Mouse (Mus musculus) kidney, embryonic 14.5 days (tissue): Measurements from ENCODE around the gene Tulp2. TPM values are rescaled to one million over a fixed set of nuclear protein-coding genes. Genes with fewer than 3 reads are reported as not detected.

ENCODE experiments used
- ATAC-seq: fragments of 200-750 bp; cut with Nextera tagmentation; 2 replicates; pipeline ENCODE4 v1.8.0; 2017; ENCODE audit warnings: moderate number of reproducible peaks, mild to moderate bottlenecking, moderate TSS enrichment, moderate library complexity; ENCODE audit not compliant: low FRiP score, low TSS enrichment
- H3K27ac ChIP-seq: fragments of 300-500 bp; sonication (generic); 2 replicates; pipeline ENCODE4 v1.5.1; 2014; ENCODE audit warnings: low read depth, mild to moderate bottlenecking, low read length, moderate library complexity, mixed read lengths
- H3K27me3 ChIP-seq: fragments of 300-500 bp; sonication (generic); 2 replicates; pipeline ENCODE4 v1.6.1; 2014; ENCODE audit warnings: mild to moderate bottlenecking, low read length; ENCODE audit not compliant: control insufficient read depth, insufficient read depth
- H3K36me3 ChIP-seq: fragments of 300-500 bp; sonication (generic); 2 replicates; pipeline ENCODE4 v1.6.1; 2014; ENCODE audit warnings: low read length, mixed read lengths; ENCODE audit not compliant: control insufficient read depth, insufficient read depth
- H3K4me1 ChIP-seq: fragments of 300-500 bp; sonication (generic); 2 replicates; pipeline ENCODE4 v1.6.1; 2014; ENCODE audit warnings: low read length, mixed read lengths; ENCODE audit not compliant: control insufficient read depth, insufficient read depth
- H3K4me2 ChIP-seq: fragments of 300-500 bp; sonication (generic); replicated peaks from 2 replicates; pipeline ENCODE4 v1.6.1; 2014; ENCODE audit warnings: low read depth, mild to moderate bottlenecking, low read length
- H3K4me3 ChIP-seq: fragments of 300-500 bp; sonication (generic); 2 replicates; pipeline ENCODE4 v1.5.1; 2014; ENCODE audit warnings: mild to moderate bottlenecking, low read length
- H3K9ac ChIP-seq: fragments of 300-500 bp; sonication (generic); 2 replicates; pipeline ENCODE4 v1.6.1; 2014; ENCODE audit warnings: low read depth, mild to moderate bottlenecking, low read length, moderate library complexity
- H3K9me3 ChIP-seq: fragments of 300-500 bp; sonication (generic); 2 replicates; pipeline ENCODE4 v1.6.1; 2016; ENCODE audit warnings: low read length; ENCODE audit not compliant: control insufficient read depth
- WGBS: fragments of 180-500 bp; shearing (Covaris S2); extraction: QIAGEN DNeasy Blood & Tissue Kit; methylation state at CpG from one replicate; pipeline ENCODE4 v1.1.7; 2014; 5-methylcytosine and 5-hydroxymethylcytosine counted together
- polyA plus RNA-seq: library from polyadenylated mRNA; unstranded; fragments of >200 nt; fragmentation: Nextera tagmentation; extraction: Ambion mirVana; gene quantifications from 2 replicates; pipeline ENCODE4 v1.2.1, GENCODE M21; 2014

Gene Tulp2
- polyA plus RNA-seq, 1 experiment from 2014 or later = 0.64 TPM

DNA sequence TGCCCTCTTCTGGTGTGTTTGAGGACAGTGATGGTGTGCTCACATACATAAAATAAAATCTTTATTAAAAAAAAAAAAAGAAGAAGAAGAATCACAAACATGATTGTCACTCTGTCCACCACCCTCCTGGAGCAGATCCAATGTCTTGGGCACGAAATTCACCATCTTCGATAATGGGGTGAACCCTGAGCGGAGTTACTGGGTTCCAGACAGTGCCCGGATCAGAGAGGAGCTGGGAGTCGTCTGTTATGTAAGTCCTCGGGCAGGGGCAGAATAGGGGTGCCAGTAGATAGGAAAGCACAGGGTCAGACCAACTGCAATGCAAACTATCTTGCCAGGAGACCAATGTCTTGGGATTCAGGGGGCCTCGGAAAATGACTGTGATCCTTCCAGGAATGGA lies 38.9 kb downstream of the Tulp2 start:
- Histone ChIP-seq H3K9ac (no peak overlapping the region), H3K4me3 (no peak overlapping the region), H3K36me3 (peaks cover 7% of the 10 kb centered on the region; the same call in 1 of the 2 replicates), H3K27me3 (no peaks in the 10 kb centered on the region), H3K4me1 (peaks cover 21% of the 10 kb centered on the region), H3K9me3 (no peaks in the 10 kb centered on the region), H3K4me2 (no peak overlapping the region), H3K27ac (no peak overlapping the region)
- no peak for ATAC-seq
- 92% methylated on average over 7 of the region's 7 CpGs for WGBS

DNA sequence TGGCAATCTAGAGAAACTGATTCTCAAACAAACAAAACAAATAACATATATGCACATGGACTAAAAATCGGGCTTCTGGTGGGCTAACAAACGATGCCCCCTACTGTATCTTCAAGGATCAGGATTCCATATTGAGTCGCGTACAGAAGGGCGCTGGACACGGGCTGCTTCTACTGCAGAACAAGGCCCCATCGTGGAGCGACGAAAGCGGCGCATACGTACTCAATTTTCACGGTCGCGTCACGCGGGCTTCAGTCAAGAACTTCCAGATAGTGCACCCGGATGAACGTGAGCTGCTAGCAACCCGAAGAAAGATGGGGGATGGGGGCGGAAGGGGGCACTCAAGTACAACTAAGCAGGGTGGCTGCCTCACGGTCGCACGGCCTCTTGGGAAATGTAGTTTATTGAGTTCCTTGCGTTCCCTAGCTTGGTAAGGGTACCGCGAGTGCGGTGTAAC lies 40.1 kb downstream of the Tulp2 start:
- Histone ChIP-seq H3K36me3 (peaks cover 7% of the 10 kb centered on the region; the same call in 1 of the 2 replicates), H3K4me3 (peak overlapping the region; percentile 53), H3K4me2 (peak overlapping the region; percentile 45), H3K9me3 (no peaks in the 10 kb centered on the region), H3K27ac (peak overlapping the region; percentile 78; the same call in 1 of the 2 replicates), H3K27me3 (no peaks in the 10 kb centered on the region), H3K9ac (peak overlapping the region; percentile 55), H3K4me1 (peaks cover 21% of the 10 kb centered on the region)
- WGBS = 2% methylated on average over 28 of the region's 28 CpGs
- ATAC-seq = peak; percentile 61

DNA sequence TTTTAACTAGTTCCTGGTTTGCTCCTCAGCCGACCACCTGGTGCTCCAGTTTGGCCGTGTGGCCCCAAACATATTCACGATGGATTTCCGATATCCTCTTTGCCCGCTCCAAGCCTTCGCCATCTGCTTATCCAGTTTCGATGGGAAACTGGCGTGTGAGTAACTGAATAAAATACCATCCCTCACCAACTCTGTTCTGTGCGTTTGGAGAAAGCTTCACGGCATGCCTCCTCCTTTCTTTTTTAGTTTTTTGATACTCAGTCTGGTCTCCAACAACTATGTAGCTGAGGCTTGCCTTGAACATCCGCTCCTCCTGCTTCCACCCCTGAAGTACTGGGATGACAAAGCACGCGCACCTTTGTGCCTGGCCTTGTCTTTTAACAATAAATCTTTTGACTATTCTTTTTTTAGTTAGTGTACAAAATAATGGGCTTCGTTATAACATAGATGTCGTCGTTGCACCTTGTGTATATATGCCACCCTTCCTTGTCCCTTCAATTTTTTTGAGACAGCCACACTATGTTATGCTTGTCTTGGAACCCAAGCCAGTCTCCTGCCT lies 40.6 kb downstream of the Tulp2 start:
- Histone ChIP-seq H3K9ac (peak overlapping the region; percentile 55; the same call in 1 of the 2 replicates), H3K4me2 (peak overlapping the region; percentile 45), H3K4me3 (peak overlapping the region; percentile 53), H3K27ac (no peak overlapping the region), H3K27me3 (no peaks in the 10 kb centered on the region), H3K4me1 (peaks cover 21% of the 10 kb centered on the region), H3K9me3 (no peaks in the 10 kb centered on the region), H3K36me3 (peaks cover 7% of the 10 kb centered on the region; the same call in 1 of the 2 replicates)
- ATAC-seq = no peak; the same call in 1 of the 2 replicates
- 61% methylated on average over 16 of the region's 16 CpGs for WGBS

DNA sequence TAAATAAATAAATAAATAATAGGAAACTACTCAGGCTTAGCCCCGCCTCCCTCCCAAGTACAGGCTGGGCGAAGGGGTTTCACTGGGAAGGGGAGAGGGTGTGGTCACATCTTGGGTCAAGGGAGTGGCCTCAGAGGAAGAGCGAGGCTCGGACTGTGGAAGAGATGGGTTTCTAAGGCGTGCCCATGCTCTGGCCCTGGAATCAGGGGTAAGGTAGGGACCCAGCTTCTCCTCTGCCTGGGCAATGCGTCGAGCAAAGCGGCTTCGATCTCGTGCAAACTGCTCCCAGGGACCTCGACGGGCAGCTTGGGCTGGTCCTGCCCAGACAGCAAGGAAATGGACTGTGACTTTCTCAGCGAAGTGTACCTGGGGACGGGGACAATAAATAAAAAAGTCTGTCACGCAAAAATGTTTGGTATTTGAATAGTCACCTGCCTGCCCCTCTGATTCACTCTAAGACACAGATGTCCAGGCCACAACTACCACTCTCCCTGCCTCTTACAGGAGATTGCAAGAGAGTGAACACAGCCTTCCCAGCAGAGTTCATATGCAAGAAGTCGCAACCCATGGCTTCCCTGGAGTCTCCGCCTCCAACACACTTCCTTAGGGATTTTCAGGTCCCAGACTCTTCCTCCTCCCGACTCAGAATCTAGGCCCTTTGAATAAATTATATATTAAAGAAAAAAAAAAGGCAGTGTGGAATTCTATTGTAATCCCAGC lies 41.4 kb downstream of the Tulp2 start:
- no peak overlapping the region; the same call in 1 of the 2 replicates for H3K4me3 ChIP-seq
- H3K27ac ChIP-seq = no peak overlapping the region
- peaks cover 7% of the 10 kb centered on the region; the same call in 1 of the 2 replicates for H3K36me3 ChIP-seq
- no peaks in the 10 kb centered on the region for H3K27me3 ChIP-seq
- no peak for ATAC-seq
- H3K4me2 ChIP-seq = 0 out of 2 replicates have a peak overlapping the region, but pooled peaks have one; percentile 5
- 0 out of 2 replicates have a peak overlapping the region, but pooled peaks have one; percentile 32 for H3K9ac ChIP-seq
- 60% methylated on average over 18 of the region's 18 CpGs for WGBS
- no peaks in the 10 kb centered on the region for H3K9me3 ChIP-seq
- H3K4me1 ChIP-seq = peaks cover 21% of the 10 kb centered on the region

DNA sequence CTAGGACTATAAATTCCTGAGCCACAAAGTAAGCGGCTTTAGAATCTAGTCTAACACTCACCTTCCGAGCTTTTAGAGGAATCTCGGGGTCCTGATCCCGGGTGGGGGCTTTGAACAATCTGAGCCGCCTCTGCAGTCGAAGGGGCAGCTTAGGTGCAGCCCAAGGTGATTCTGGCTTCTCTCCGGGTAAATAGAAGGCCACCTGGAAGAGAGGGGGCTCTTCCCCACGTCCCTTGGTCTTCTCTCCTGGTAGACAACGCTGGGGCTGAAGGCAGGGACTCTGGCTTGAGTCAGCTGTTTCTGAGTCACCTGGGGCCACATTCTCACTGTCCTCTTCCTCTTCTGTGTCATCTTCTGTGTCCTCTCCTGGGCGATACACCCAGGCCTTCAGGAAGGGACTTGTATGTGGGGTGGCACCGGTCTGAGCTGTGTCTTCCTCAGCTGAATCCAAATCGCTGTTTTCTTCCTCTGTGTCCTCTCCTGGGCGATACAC lies 42.0 kb downstream of the Tulp2 start:
- Histone ChIP-seq H3K4me3 (no peak overlapping the region; the same call in 1 of the 2 replicates), H3K4me2 (0 out of 2 replicates have a peak overlapping the region, but pooled peaks have one; percentile 5), H3K36me3 (peaks cover 7% of the 10 kb centered on the region; the same call in 1 of the 2 replicates), H3K27ac (no peak overlapping the region), H3K4me1 (peaks cover 21% of the 10 kb centered on the region), H3K9ac (peak overlapping the region; percentile 32; the same call in 1 of the 2 replicates), H3K27me3 (no peaks in the 10 kb centered on the region), H3K9me3 (no peaks in the 10 kb centered on the region)
- ATAC-seq = no peak
- 79% methylated on average over 13 of the region's 13 CpGs for WGBS

DNA sequence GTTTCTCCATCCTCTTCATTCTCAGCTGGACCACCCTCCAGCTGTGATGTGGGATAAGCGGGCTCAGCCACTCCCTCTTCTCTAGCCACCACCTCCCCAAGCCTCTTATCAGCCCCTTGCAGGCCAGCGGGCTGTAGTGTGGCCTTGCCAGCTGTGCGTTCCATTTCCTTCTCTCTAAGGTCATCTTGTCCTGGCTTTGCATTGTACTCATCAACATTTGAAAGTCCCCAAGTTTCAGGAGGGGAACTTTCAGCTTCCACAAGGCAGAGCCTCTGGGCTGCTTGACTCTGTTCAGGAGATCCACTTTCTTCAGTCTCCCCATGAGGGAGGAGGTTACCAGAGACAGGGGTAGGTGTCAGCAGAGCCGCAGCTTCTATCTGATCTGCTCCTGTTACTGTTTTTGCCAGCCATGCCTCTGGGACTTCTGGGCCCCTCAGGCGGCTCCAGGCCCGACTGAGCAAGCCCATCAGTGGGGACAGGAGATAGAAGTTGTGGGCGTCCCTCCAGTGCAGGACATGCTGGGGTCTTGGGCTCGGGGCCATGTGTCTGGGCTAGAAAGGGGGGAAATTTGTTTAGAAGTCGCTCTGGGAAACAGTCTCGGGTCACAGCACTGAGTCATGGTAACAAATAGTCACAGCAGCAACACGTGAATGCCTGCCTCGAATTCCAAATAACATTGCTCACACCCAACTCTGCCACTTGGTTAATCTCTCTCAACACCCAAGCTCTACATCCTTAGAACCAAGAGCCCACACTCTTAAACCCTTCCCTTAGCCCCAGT lies 43.4 kb downstream of the Tulp2 start:
- Histone ChIP-seq H3K4me2 (peak overlapping the region; percentile 81), H3K27me3 (no peaks in the 10 kb centered on the region), H3K36me3 (peaks cover 7% of the 10 kb centered on the region; the same call in 1 of the 2 replicates), H3K4me1 (peaks cover 33% of the 10 kb centered on the region), H3K27ac (peak overlapping the region; percentile 89; the same call in 1 of the 2 replicates), H3K9ac (peak overlapping the region; percentile 93), H3K9me3 (no peaks in the 10 kb centered on the region), H3K4me3 (peak overlapping the region; percentile 87)
- WGBS = 21% methylated on average over 12 of the region's 12 CpGs
- ATAC-seq = no peak

DNA sequence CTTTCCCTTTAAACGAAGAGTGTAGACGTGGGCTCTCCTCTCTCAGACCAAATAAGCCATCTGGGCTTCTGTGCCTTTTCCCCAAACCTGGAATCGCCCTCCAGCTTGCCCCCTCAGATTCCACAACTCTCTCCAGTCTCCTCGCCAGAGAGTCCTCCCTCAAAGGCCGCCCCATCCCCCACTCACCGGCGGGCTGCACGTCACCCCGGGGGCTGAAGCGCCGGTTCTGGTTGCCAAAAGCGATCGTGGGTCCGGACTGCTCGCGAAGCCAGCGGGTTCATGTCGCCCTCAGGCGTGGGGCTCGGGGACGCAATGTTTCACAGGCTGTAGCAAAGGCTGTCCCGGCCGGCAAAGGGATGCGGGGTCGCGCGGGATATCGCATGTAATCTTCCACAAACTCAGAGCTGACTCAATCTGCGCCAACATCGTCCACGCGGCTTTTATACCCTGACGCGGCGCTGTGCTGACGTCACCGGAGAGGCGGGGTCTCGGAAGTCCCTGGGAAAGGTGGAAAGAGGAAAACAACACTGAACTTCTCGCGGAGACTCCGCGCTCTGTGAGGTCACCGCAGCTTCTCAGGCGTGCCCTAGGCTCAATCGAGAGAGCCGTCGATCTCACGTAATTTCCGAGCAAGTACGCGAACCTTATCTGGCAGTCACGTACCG lies 44.3 kb downstream of the Tulp2 start, which contains the start of the genes Ppp1r15a and Plekha4:
Gene Ppp1r15a, minus strand, starts transcription at position 460 of the 665 bp plus-strand sequence.
Gene Plekha4, plus strand, starts transcription at position 522 of the 665 bp plus-strand sequence.
- Histone ChIP-seq H3K27me3 (no peaks in the 10 kb centered on the region), H3K9me3 (no peaks in the 10 kb centered on the region), H3K4me3 (peak within 1 kb of the TSS; percentile 87), H3K4me2 (peak within 1 kb of the TSS; percentile 81), H3K9ac (peak within 1 kb of the TSS; percentile 93), H3K4me1 (peaks cover 42% of the 10 kb centered on the region), H3K36me3 (peaks cover 7% of the 10 kb centered on the region; the same call in 1 of the 2 replicates), H3K27ac (peak within 1 kb of the TSS; percentile 89)
- ATAC-seq = peak; percentile 71
- 0% methylated on average over 54 of the region's 54 CpGs for WGBS
